Mouse (Mus musculus): ENCODE data around the gene Gbp3. TPM values are rescaled to one million over a fixed set of nuclear protein-coding genes. Genes with fewer than 3 reads are reported as not detected.

The Gbp3 gene
- total and polyA plus RNA-seq, 3 experiments = 0.35 to 0.85 TPM; not detected in 1

DNA sequence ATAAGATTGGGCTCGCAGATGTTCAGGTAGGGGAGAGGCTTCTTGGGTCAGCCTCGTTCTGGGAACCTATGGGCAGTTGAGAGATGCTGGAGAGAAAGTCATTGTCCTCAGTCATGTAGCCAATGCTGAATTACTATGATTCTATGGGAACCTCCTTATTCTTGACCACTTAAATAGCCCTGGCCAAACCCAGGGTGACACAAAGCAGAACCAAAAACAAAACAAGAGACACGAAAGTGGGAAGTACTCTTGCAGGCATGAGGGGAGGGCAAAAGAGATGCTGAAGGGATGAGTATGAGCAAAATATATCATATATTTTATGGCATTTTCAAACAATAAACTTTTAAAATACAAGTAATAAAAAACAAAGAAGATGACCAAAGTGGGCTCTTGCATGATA, 17.3 kb downstream of the Gbp3 start:
- Histone ChIP-seq H3K9ac (ENCODE audit: control insufficient read depth, low read depth, low read length, poor library complexity, severe bottlenecking) (no peak overlapping the region), H3K9me3 (replicated peaks; ENCODE audit: insufficient read depth, low read length) (no peaks in the 10 kb centered on the region), H3K36me3 (ENCODE audit: control insufficient read depth in 1 of 2, insufficient read depth in 2 of 2, low read length in 2 of 2) (no peaks in the 10 kb centered on the region), H3K4me1 (ENCODE audit: control insufficient read depth in 1 of 2, insufficient read depth in 2 of 2, low read length in 2 of 2) (no peaks in the 10 kb centered on the region), H3K79me2 (ENCODE audit: control insufficient read depth, insufficient read depth, low read length, poor library complexity) (no peaks in the 10 kb centered on the region), H3K27ac (ENCODE audit: control insufficient read depth, low read depth, low read length) (no peak overlapping the region), H3K27me3 (ENCODE audit: control insufficient read depth in 1 of 2, insufficient read depth in 2 of 2, low read length in 2 of 2) (no peaks in the 10 kb centered on the region), H3K4me3 (ENCODE audit: control insufficient read depth in 1 of 2, insufficient read depth in 1 of 2, low read depth in 2 of 2, low read length in 2 of 2) (no peak overlapping the region)
- no peak for TF ChIP-seq TBP (IDR thresholded peaks at IDR 0.05; ENCODE audit: low read depth, low read length)
- TF ChIP-seq ZC3H11A (IDR thresholded peaks at IDR 0.05; ENCODE audit: low read depth, low read length) = no peak
- TF ChIP-seq ZMIZ1 (IDR thresholded peaks at IDR 0.05; ENCODE audit: low read depth, low read length) = no peak
- no peak for TF ChIP-seq MYC (IDR thresholded peaks at IDR 0.05; ENCODE audit: low read depth, low read length)
- no peak for TF ChIP-seq E2F4 (IDR thresholded peaks at IDR 0.05; ENCODE audit: borderline replicate concordance, low read depth, low read length)
- TF ChIP-seq USF2 (IDR thresholded peaks at IDR 0.05; ENCODE audit: borderline replicate concordance in 1 of 2, insufficient read depth in 1 of 2, low read depth in 1 of 2, low read length in 2 of 2) = no peak
- TF ChIP-seq CHD1 (IDR thresholded peaks at IDR 0.05; ENCODE audit: low read depth, low read length) = no peak
- no peak for TF ChIP-seq ZKSCAN1 (IDR thresholded peaks at IDR 0.05; ENCODE audit: low read depth, low read length)
- TF ChIP-seq RCOR1 (IDR thresholded peaks at IDR 0.05; ENCODE audit: low read depth, low read length) = no peak
- TF ChIP-seq KAT2A (conservative IDR thresholded peaks at IDR 0.05; ENCODE audit: low read depth, low read length) = no peak
- TF ChIP-seq GABPA (IDR thresholded peaks at IDR 0.05; ENCODE audit: low read depth, low read length) = no peak
- TF ChIP-seq RAD21 (IDR thresholded peaks at IDR 0.05; ENCODE audit: low read depth, low read length) = no peak
- TF ChIP-seq HCFC1 (IDR thresholded peaks at IDR 0.05; ENCODE audit: low read depth, low read length) = no peak
- no peak for DNase-seq (ENCODE audit: low read depth, low spot score)

DNA sequence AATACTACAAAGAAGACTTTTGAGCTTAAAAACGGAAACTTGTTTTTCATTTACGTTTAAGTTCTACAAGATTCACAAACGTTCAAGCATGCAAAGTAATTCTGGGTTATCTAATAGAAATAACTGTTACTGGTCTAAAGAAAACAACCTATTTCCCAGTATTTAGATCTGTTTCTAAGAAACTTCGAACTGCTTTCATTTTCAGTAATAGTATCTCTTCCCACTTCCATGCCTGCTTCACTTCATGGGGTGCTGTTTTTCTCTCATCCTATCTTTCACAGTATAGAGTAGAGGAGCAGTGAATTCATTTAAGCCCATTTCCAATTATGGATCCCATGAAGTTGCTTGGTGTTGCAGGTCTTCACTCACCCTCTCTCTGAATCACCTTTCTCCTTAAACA, 18.5 kb downstream of the Gbp3 start:
- no peak overlapping the region for H3K4me3 ChIP-seq (ENCODE audit: control insufficient read depth in 1 of 2, insufficient read depth in 1 of 2, low read depth in 2 of 2, low read length in 2 of 2)
- H3K4me1 ChIP-seq (ENCODE audit: control insufficient read depth in 1 of 2, insufficient read depth in 2 of 2, low read length in 2 of 2) = no peaks in the 10 kb centered on the region
- DNase-seq (ENCODE audit: low read depth, low spot score) = no peak
- no peak overlapping the region for H3K9ac ChIP-seq (ENCODE audit: control insufficient read depth, low read depth, low read length, poor library complexity, severe bottlenecking)
- H3K36me3 ChIP-seq (ENCODE audit: control insufficient read depth in 1 of 2, insufficient read depth in 2 of 2, low read length in 2 of 2) = no peaks in the 10 kb centered on the region
- H3K79me2 ChIP-seq (ENCODE audit: control insufficient read depth, insufficient read depth, low read length, poor library complexity) = no peaks in the 10 kb centered on the region
- H3K9me3 ChIP-seq (replicated peaks; ENCODE audit: insufficient read depth, low read length) = no peaks in the 10 kb centered on the region
- H3K27ac ChIP-seq (ENCODE audit: control insufficient read depth, low read depth, low read length) = no peak overlapping the region
- H3K27me3 ChIP-seq (ENCODE audit: control insufficient read depth in 1 of 2, insufficient read depth in 2 of 2, low read length in 2 of 2) = no peaks in the 10 kb centered on the region
- TF ChIP-seq CTCF (IDR thresholded peaks at IDR 0.05 in 2 of 3, conservative IDR thresholded peaks at IDR 0.05 in 1 of 3; ENCODE audit: control insufficient read depth in 1 of 3, insufficient read depth in 1 of 3, low read depth in 2 of 3, low read length in 3 of 3, poor library complexity in 1 of 3, severe bottlenecking in 1 of 3) = no peak
- TF ChIP-seq KAT2A (conservative IDR thresholded peaks at IDR 0.05; ENCODE audit: low read depth, low read length) = no peak
- TF ChIP-seq TAL1 (IDR thresholded peaks at IDR 0.05; ENCODE audit: low read length) = no peak
- no peak for TF ChIP-seq TCF12 (IDR thresholded peaks at IDR 0.05; ENCODE audit: low read depth, low read length)
- no peak for TF ChIP-seq MAZ (IDR thresholded peaks at IDR 0.05; ENCODE audit: low read depth, low read length)
- no peak for TF ChIP-seq JUND (IDR thresholded peaks at IDR 0.05; ENCODE audit: low read depth, low read length)
- no peak for TF ChIP-seq POLR2A (IDR thresholded peaks at IDR 0.05; ENCODE audit: control insufficient read depth in 1 of 2, insufficient read depth in 1 of 2, low read depth in 1 of 2, low read length in 2 of 2, poor library complexity in 1 of 2)
- no peak for TF ChIP-seq SIN3A (IDR thresholded peaks at IDR 0.05; ENCODE audit: low read length)
- no peak for TF ChIP-seq POLR2AphosphoS2 (IDR thresholded peaks at IDR 0.05; ENCODE audit: low read length)
- TF ChIP-seq ELF1 (IDR thresholded peaks at IDR 0.05; ENCODE audit: low read depth, low read length) = no peak
- TF ChIP-seq ZC3H11A (IDR thresholded peaks at IDR 0.05; ENCODE audit: low read depth, low read length) = no peak
- no peak for TF ChIP-seq MXI1 (IDR thresholded peaks at IDR 0.05; ENCODE audit: low read depth, low read length)
- no peak for TF ChIP-seq UBTF (IDR thresholded peaks at IDR 0.05; ENCODE audit: borderline replicate concordance, insufficient read depth, low read depth, low read length)
- no peak for TF ChIP-seq CHD2 (IDR thresholded peaks at IDR 0.05; ENCODE audit: low read length)
- no peak for TF ChIP-seq HCFC1 (IDR thresholded peaks at IDR 0.05; ENCODE audit: low read depth, low read length)
- TF ChIP-seq MEF2A (IDR thresholded peaks at IDR 0.05; ENCODE audit: extremely low read depth, insufficient replicate concordance, low read depth, low read length, poor library complexity, severe bottlenecking) = no peak
- no peak for TF ChIP-seq MYB (IDR thresholded peaks at IDR 0.05; ENCODE audit: low read depth, low read length)

All from MEL (cell line).